Mouse (Mus musculus) kidney, postnatal 36 days (tissue): ENCODE results near the gene Fam171a2.
A peak's percentile ranks its signal among the peaks of the same experiment; 100 is the strongest.

Source experiments
- DNase-seq, 2 experiments: peaks; one replicate each; pipeline ENCODE4 v3.0.0; 2021 to 2022; ENCODE audit warnings: mixed read lengths in 2 of 2

Gene Fam171a2

GRCm38 (mm10) chr11:102449043-102450008 is 1.8 kb upstream of the Fam171a2 start:
- DNase-seq = peak in 1 of 2 experiments; percentile 58

- DNase-seq = no peak
Measured at GRCm38 (mm10) chr11:102448327-102448726, 845 bp upstream of the Fam171a2 start.

- DNase-seq = no peak
Measured at GRCm38 (mm10) chr11:102446581-102447461, 661 bp downstream of the Fam171a2 start.

GRCm38 (mm10) chr11:102445891-102446361 is 1.6 kb downstream of the Fam171a2 start:
- peak in 1 of 2 experiments; percentile 68 for DNase-seq

- DNase-seq = no peak
Measured at GRCm38 (mm10) chr11:102445264-102445890, 2.1 kb downstream of the Fam171a2 start.

GRCm38 (mm10) chr11:102444781-102445180 is 2.7 kb downstream of the Fam171a2 start:
- DNase-seq = no peak

- no peak for DNase-seq
Measured at GRCm38 (mm10) chr11:102444321-102444720, 3.2 kb downstream of the Fam171a2 start.

GRCm38 (mm10) chr11:102443740-102444139 is 3.7 kb downstream of the Fam171a2 start:
- DNase-seq = no peak

- DNase-seq = no peak
Measured at GRCm38 (mm10) chr11:102442089-102442488, 5.4 kb downstream of the Fam171a2 start.

GRCm38 (mm10) chr11:102441434-102441833 is 6.0 kb downstream of the Fam171a2 start:
- no peak for DNase-seq

GRCm38 (mm10) chr11:102440255-102440654 is 7.2 kb downstream of the Fam171a2 start:
- DNase-seq = no peak

GRCm38 (mm10) chr11:102439093-102440082 is 8.1 kb downstream of the Fam171a2 start:
- no peak for DNase-seq

- DNase-seq = peak; percentile 75 to 91
Measured at GRCm38 (mm10) chr11:102438212-102439092, 9.0 kb downstream of the Fam171a2 start.

- DNase-seq = peak; percentile 67 to 84
Measured at GRCm38 (mm10) chr11:102437120-102438061, 10.1 kb downstream of the Fam171a2 start.

- no peak for DNase-seq
Measured at GRCm38 (mm10) chr11:102436471-102436790, 11.1 kb downstream of the Fam171a2 start.

GRCm38 (mm10) chr11:102435754-102436470 is 11.6 kb downstream of the Fam171a2 start:
- peak; percentile 53 to 68 for DNase-seq

GRCm38 (mm10) chr11:102434816-102435705 is 12.4 kb downstream of the Fam171a2 start:
- no peak for DNase-seq
